Mouse (Mus musculus) stomach, postnatal 0 days (tissue): ENCODE measurements around the gene Fance. TPM values are rescaled to one million over a fixed set of nuclear protein-coding genes. Genes with fewer than 3 reads are reported as not detected.
"Not testable (repeated sequence)": the region's sequence is repeated elsewhere in the genome, so short reads cannot be mapped to it uniquely, and the experiment has no call there.

Source experiments
- ATAC-seq: fragments of 200-750 bp; cut with Nextera tagmentation; 2 replicates; pipeline ENCODE4 v1.8.0; 2017; ENCODE audit not compliant: low FRiP score, low TSS enrichment
- DNase-seq: peaks from one replicate; pipeline ENCODE4 v3.0.0-alpha.2; 2016; ENCODE audit warnings: low spot score
- H3K27ac ChIP-seq: fragments of 300-500 bp; sonication (generic); replicated peaks from 2 replicates; pipeline ENCODE4 v1.5.1; 2014; ENCODE audit warnings: mild to moderate bottlenecking, control low read depth
- H3K27me3 ChIP-seq: fragments of 300-500 bp; sonication (generic); 2 replicates; pipeline ENCODE4 v1.6.1; 2014; ENCODE audit warnings: low read length; ENCODE audit not compliant: control insufficient read depth, insufficient read depth
- H3K36me3 ChIP-seq: fragments of 300-500 bp; sonication (generic); 2 replicates; pipeline ENCODE4 v1.6.1; 2014; ENCODE audit warnings: low read length, mixed read lengths; ENCODE audit not compliant: control insufficient read depth, insufficient read depth
- H3K4me1 ChIP-seq: fragments of 300-500 bp; sonication (generic); replicated peaks from 2 replicates; pipeline ENCODE4 v1.6.1; 2014; ENCODE audit warnings: antibody characterized with exemption; ENCODE audit not compliant: control insufficient read depth, insufficient read depth
- H3K4me2 ChIP-seq: fragments of 300-500 bp; sonication (generic); replicated peaks from 2 replicates; pipeline ENCODE4 v1.6.1; 2014; ENCODE audit warnings: low read depth, mild to moderate bottlenecking, control low read depth, moderate library complexity
- H3K4me3 ChIP-seq: fragments of 300-500 bp; sonication (generic); 2 replicates; pipeline ENCODE4 v1.5.1; 2014; ENCODE audit warnings: low read depth, low read length, control low read depth
- H3K9ac ChIP-seq: fragments of 300-500 bp; sonication (generic); 2 replicates; pipeline ENCODE4 v1.6.1; 2014; ENCODE audit warnings: mild to moderate bottlenecking, low read length, control low read depth, mixed read lengths
- H3K9me3 ChIP-seq: fragments of 300-500 bp; sonication (generic); 2 replicates; pipeline ENCODE4 v1.6.1; 2016; ENCODE audit warnings: low read length; ENCODE audit not compliant: control insufficient read depth
- CTCF ChIP-seq: IDR thresholded peaks from 2 replicates; pipeline ENCODE4 v1.5.1; 2016; ENCODE audit warnings: antibody characterized with exemption, low read depth, mild to moderate bottlenecking, moderate library complexity
- EP300 ChIP-seq: optimal IDR thresholded peaks from 2 replicates; pipeline ENCODE3; 2016; ENCODE audit warnings: antibody characterized with exemption
- WGBS: fragments of 180-500 bp; shearing (Covaris S2); extraction: QIAGEN DNeasy Blood & Tissue Kit; methylation state at CpG from one replicate; pipeline ENCODE4 v1.1.7; 2014; 5-methylcytosine and 5-hydroxymethylcytosine counted together
- polyA plus RNA-seq: library from polyadenylated mRNA; unstranded; fragments of >200 nt; fragmentation: Nextera tagmentation; extraction: Ambion mirVana; gene quantifications from 2 replicates; pipeline ENCODE4 v1.2.1, GENCODE M21; 2015

Fance gene
- polyA plus RNA-seq, 1 experiment from 2014 or later: 19.2 TPM

GRCm38 (mm10) chr17:28349901-28350465 is 36.7 kb downstream of the Fance start:
- peak; percentile 80 for DNase-seq
- ATAC-seq: peak; percentile 63
- Histone ChIP-seq H3K4me1 (peaks cover 17% of the 10 kb centered on the region), H3K27ac (peak overlapping the region; percentile 99), H3K9me3 (no peaks in the 10 kb centered on the region), H3K9ac (peak overlapping the region; percentile 97), H3K4me3 (peak overlapping the region; percentile 88), H3K4me2 (peak overlapping the region; percentile 87), H3K27me3 (no peaks in the 10 kb centered on the region), H3K36me3 (no peaks in the 10 kb centered on the region)
- TF ChIP-seq EP300 (no peak), CTCF (no peak)
- under 1% methylated on average over 33 of the region's 54 CpGs for WGBS

GRCm38 (mm10) chr17:28350466-28351352 is 37.4 kb downstream of the Fance start, which contains the start of gene Tead3:
Tead3 (minus strand) TSS chr17:28350817.
- H3K4me3 ChIP-seq: peak within 1 kb of the TSS; percentile 88
- peak within 1 kb of the TSS; percentile 97 for H3K9ac ChIP-seq
- H3K36me3 ChIP-seq: no peaks in the 10 kb centered on the region
- peak; percentile 94 for DNase-seq
- H3K4me1 ChIP-seq: peaks cover 10% of the 10 kb centered on the region
- ATAC-seq: peak; percentile 83
- TF ChIP-seq CTCF: peak; percentile 45
- peak; percentile 82 for TF ChIP-seq EP300
- H3K4me2 ChIP-seq: peak within 1 kb of the TSS; percentile 87
- under 1% methylated on average over 56 of the region's 73 CpGs for WGBS
- H3K27ac ChIP-seq: peak within 1 kb of the TSS; percentile 99
- no peaks in the 10 kb centered on the region for H3K9me3 ChIP-seq
- H3K27me3 ChIP-seq: no peaks in the 10 kb centered on the region

GRCm38 (mm10) chr17:28351353-28351890 is 38.1 kb downstream of the Fance start:
- H3K4me3 ChIP-seq: peak overlapping the region; percentile 88
- TF ChIP-seq CTCF: no peak
- H3K4me1 ChIP-seq: peaks cover 4% of the 10 kb centered on the region; the same call in 1 of the 2 replicates
- H3K27me3 ChIP-seq: no peaks in the 10 kb centered on the region
- H3K36me3 ChIP-seq: no peaks in the 10 kb centered on the region
- peak overlapping the region; percentile 87 for H3K4me2 ChIP-seq
- peak overlapping the region; percentile 99 for H3K27ac ChIP-seq
- H3K9me3 ChIP-seq: no peaks in the 10 kb centered on the region
- ATAC-seq: no peak
- peak overlapping the region; percentile 86 for H3K9ac ChIP-seq
- 1% methylated on average over 23 of the region's 29 CpGs for WGBS
- no peak for DNase-seq

GRCm38 (mm10) chr17:28352018-28352417 is 38.7 kb downstream of the Fance start:
- TF ChIP-seq CTCF: no peak
- H3K4me1 ChIP-seq: peaks cover 4% of the 10 kb centered on the region; the same call in 1 of the 2 replicates
- DNase-seq (no peak), ATAC-seq (no peak)
- H3K4me3 ChIP-seq: 0 out of 2 replicates have a peak overlapping the region, but pooled peaks have one; percentile 88
- no peaks in the 10 kb centered on the region for H3K27me3 ChIP-seq
- WGBS: 37% methylated on average over 11 of the region's 11 CpGs
- no peaks in the 10 kb centered on the region for H3K36me3 ChIP-seq
- no peaks in the 10 kb centered on the region for H3K9me3 ChIP-seq
- no peak overlapping the region; the same call in 1 of the 2 replicates for H3K9ac ChIP-seq
- peak overlapping the region; percentile 87; the same call in 1 of the 2 replicates for H3K4me2 ChIP-seq
- H3K27ac ChIP-seq: peak overlapping the region; percentile 99

- WGBS: 87% methylated on average over 12 of the region's 12 CpGs
- no peak for DNase-seq
These were observed 42.6 kb downstream of the Fance start for GRCm38 (mm10) chr17:28355871-28356270.

GRCm38 (mm10) chr17:28358576-28359261 is 45.4 kb downstream of the Fance start:
- not testable (repeated sequence) for H3K4me1 ChIP-seq, H3K36me3 ChIP-seq, H3K27ac ChIP-seq, H3K27me3 ChIP-seq, ATAC-seq, H3K9ac ChIP-seq, H3K4me2 ChIP-seq, H3K9me3 ChIP-seq, H3K4me3 ChIP-seq, DNase-seq
- 23% methylated on average over 21 of the region's 24 CpGs for WGBS

More at GRCm38 (mm10) chr17:28355871-28356270, 42.6 kb downstream of the Fance start:
- no peaks in the 10 kb centered on the region for H3K4me1 ChIP-seq
- no peak for ATAC-seq
- H3K4me3 ChIP-seq: no peak overlapping the region
- no peaks in the 10 kb centered on the region for H3K36me3 ChIP-seq
- no peaks in the 10 kb centered on the region for H3K9me3 ChIP-seq
- no peak overlapping the region for H3K27ac ChIP-seq
- H3K4me2 ChIP-seq: no peak overlapping the region
- TF ChIP-seq EP300 (no peak), CTCF (no peak)
- H3K9ac ChIP-seq: no peak overlapping the region
- no peaks in the 10 kb centered on the region for H3K27me3 ChIP-seq
